Mouse (Mus musculus): Measurements from ENCODE around the gene Osbpl7.

The Osbpl7 gene

GRCm38 (mm10) chr11:97050216-97050943, at the start of gene Osbpl7:
TSS of gene Osbpl7 (plus strand) at chr11:97050628.
- DNase-seq (ENCODE audit: low spot score) = peak; percentile 80

- DNase-seq (ENCODE audit: low spot score) = no peak
Observed at GRCm38 (mm10) chr11:97003170-97003569, 47.3 kb upstream of the Osbpl7 start.

GRCm38 (mm10) chr11:97007093-97007794, 43.2 kb upstream of the Osbpl7 start:
- no peak for DNase-seq (ENCODE audit: low spot score)

GRCm38 (mm10) chr11:97009198-97009790, 41.1 kb upstream of the Osbpl7 start:
- no peak for DNase-seq (ENCODE audit: low spot score)

GRCm38 (mm10) chr11:97013121-97013670, 37.2 kb upstream of the Osbpl7 start, which contains the start of gene Sp6:
TSS of gene Sp6 (plus strand) at chr11:97013394.
- no peak for DNase-seq (ENCODE audit: low spot score)

GRCm38 (mm10) chr11:97017696-97018582, 32.5 kb upstream of the Osbpl7 start:
- no peak for DNase-seq (ENCODE audit: low spot score)

GRCm38 (mm10) chr11:97018583-97019344, 31.7 kb upstream of the Osbpl7 start:
- DNase-seq (ENCODE audit: low spot score) = no peak

- no peak for DNase-seq (ENCODE audit: low spot score)
Observed at GRCm38 (mm10) chr11:97019345-97019708, 31.1 kb upstream of the Osbpl7 start.

- DNase-seq (ENCODE audit: low spot score) = no peak
Observed at GRCm38 (mm10) chr11:97021121-97021765, 29.2 kb upstream of the Osbpl7 start.

GRCm38 (mm10) chr11:97021873-97022484, 28.4 kb upstream of the Osbpl7 start:
- peak; percentile 77 for DNase-seq (ENCODE audit: low spot score)

- DNase-seq (ENCODE audit: low spot score) = no peak
Observed at GRCm38 (mm10) chr11:97024977-97025376, 25.5 kb upstream of the Osbpl7 start.

GRCm38 (mm10) chr11:97025721-97026344, 24.6 kb upstream of the Osbpl7 start:
- peak; percentile 91 for DNase-seq (ENCODE audit: low spot score)

GRCm38 (mm10) chr11:97029686-97030417, 20.6 kb upstream of the Osbpl7 start, which contains the start of gene Scrn2:
TSS of gene Scrn2 (plus strand) at chr11:97029938.
- peak; percentile 87 for DNase-seq (ENCODE audit: low spot score)

- no peak for DNase-seq (ENCODE audit: low spot score)
Observed at GRCm38 (mm10) chr11:97030426-97030825, 20.0 kb upstream of the Osbpl7 start.

- DNase-seq (ENCODE audit: low spot score) = no peak
Observed at GRCm38 (mm10) chr11:97031977-97032376, 18.5 kb upstream of the Osbpl7 start.

- DNase-seq (ENCODE audit: low spot score) = no peak
Observed at GRCm38 (mm10) chr11:97032499-97032898, 17.9 kb upstream of the Osbpl7 start.

- no peak for DNase-seq (ENCODE audit: low spot score)
Observed at GRCm38 (mm10) chr11:97033781-97034180, 16.6 kb upstream of the Osbpl7 start.

GRCm38 (mm10) chr11:97036141-97036540, 14.3 kb upstream of the Osbpl7 start:
- no peak for DNase-seq (ENCODE audit: low spot score)

GRCm38 (mm10) chr11:97038881-97039280, 11.5 kb upstream of the Osbpl7 start:
- no peak for DNase-seq (ENCODE audit: low spot score)

All from lung, postnatal 25 days (tissue).